ENCODE assay signal across 7 mouse cellular contexts in the genomic region with DNA sequence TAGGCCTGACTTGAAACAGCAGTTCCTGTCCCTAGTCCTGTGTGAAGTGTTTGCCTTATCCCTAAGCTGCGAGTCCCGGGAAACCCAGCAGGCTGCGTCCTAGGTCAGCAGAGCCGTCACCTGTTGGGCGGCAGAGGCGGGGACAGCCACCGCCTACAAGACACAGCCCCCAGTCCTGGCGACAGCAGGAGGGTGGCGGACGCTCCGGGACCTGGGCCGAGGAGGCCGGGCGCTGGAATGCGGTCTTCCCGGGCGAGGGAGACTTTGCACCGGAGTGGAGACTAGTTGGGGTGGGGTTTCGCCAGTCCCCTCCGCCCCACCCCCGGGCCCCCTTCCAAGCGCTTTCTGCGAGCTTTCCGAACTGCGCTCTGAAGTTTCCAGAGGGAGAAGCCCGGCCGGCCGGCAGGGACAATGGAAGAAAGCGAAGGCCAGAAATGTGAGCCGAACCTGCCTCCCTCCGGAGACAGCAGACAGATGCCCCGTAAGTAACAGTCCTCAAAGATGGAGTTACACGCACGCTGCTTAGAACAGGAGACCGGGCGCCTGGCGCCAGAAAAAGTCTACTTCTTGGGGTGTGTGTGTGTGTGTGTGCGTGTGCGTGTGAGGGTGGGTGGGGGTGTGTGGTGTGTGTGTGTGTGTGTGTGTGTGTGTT.
DNase-seq lines count a peak whose midpoint lies in the region; ATAC-seq and TF ChIP-seq lines count a peak whose summit lies in the region.

No protein-coding gene starts in this region.

- peak overlapping the region; percentile 80 for H3K4me2 ChIP-seq in forebrain, embryonic 15.5 days (replicated peaks)
- peak overlapping the region; percentile 59 for H3K4me2 ChIP-seq in limb, embryonic 14.5 days (replicated peaks; ENCODE audit: low read depth, low read length, severe bottlenecking)
- H3K4me2 ChIP-seq in midbrain, postnatal 0 days (ENCODE audit: low read depth, low read length, poor library complexity, severe bottlenecking): peak overlapping the region; percentile 83

- TF ChIP-seq EP300 in ES-Bruce4 (IDR thresholded peaks at IDR 0.05; ENCODE audit: insufficient read depth, low read depth, low read length): 0 out of 2 replicates have a peak, but pooled peaks have one; percentile 47

- under 1% methylated on average over 39 of the region's 39 CpGs for WGBS in forebrain, embryonic 15.5 days
- WGBS in hindbrain, embryonic 10.5 days: under 1% methylated on average over 39 of the region's 39 CpGs
- under 1% methylated on average over 37 of the region's 39 CpGs for WGBS in limb, embryonic 14.5 days
- under 1% methylated on average over 39 of the region's 39 CpGs for WGBS in midbrain, postnatal 0 days

- peak; percentile 53 for TF ChIP-seq CTCF in ES-Bruce4 (IDR thresholded peaks at IDR 0.05; ENCODE audit: low read depth, low read length)
- peak; percentile 14; the same call in 1 of the 2 replicates for TF ChIP-seq CTCF in midbrain, postnatal 0 days (IDR thresholded peaks at IDR 0.05)

- DNase-seq in adrenal gland, adult 18-20 months (ENCODE audit: low spot score in 2 of 2): peak; percentile 46 to 49
- DNase-seq in hindbrain, embryonic 10.5 days (ENCODE audit: low spot score): peak; percentile 75
- peak; percentile 52 for DNase-seq in limb, embryonic 14.5 days (ENCODE audit: low spot score)
- DNase-seq in midbrain, postnatal 0 days (ENCODE audit: low spot score): peak; percentile 31
- peak; percentile 59 to 68 for DNase-seq in urinary bladder, postnatal 4 days (ENCODE audit: low spot score in 2 of 2)

- peaks cover 4% of the 10 kb centered on the region; the same call in 1 of the 2 replicates for H3K9me3 ChIP-seq in ES-Bruce4 (replicated peaks; ENCODE audit: control insufficient read depth, insufficient read depth, low read length, poor library complexity, severe bottlenecking)
- no peaks in the 10 kb centered on the region for H3K9me3 ChIP-seq in forebrain, embryonic 15.5 days
- H3K9me3 ChIP-seq in hindbrain, embryonic 10.5 days: no peaks in the 10 kb centered on the region
- no peaks in the 10 kb centered on the region for H3K9me3 ChIP-seq in limb, embryonic 14.5 days (ENCODE audit: control insufficient read depth, low read length)
- no peaks in the 10 kb centered on the region for H3K9me3 ChIP-seq in midbrain, postnatal 0 days (ENCODE audit: low read length)

- peak overlapping the region; percentile 87 for H3K4me3 ChIP-seq in ES-Bruce4 (ENCODE audit: low read depth, low read length)
- peak overlapping the region; percentile 46 for H3K4me3 ChIP-seq in forebrain, embryonic 15.5 days
- H3K4me3 ChIP-seq in hindbrain, embryonic 10.5 days: peak overlapping the region; percentile 65
- peak overlapping the region; percentile 56 for H3K4me3 ChIP-seq in limb, embryonic 14.5 days (replicated peaks; ENCODE audit: low read length)
- H3K4me3 ChIP-seq in midbrain, postnatal 0 days (ENCODE audit: low read depth, low read length): peak overlapping the region; percentile 39

- TF ChIP-seq POLR2A in ES-Bruce4 (IDR thresholded peaks at IDR 0.05; ENCODE audit: insufficient read depth, low read length): no peak
- TF ChIP-seq POLR2A in limb, embryonic 14.5 days (IDR thresholded peaks at IDR 0.05; ENCODE audit: borderline replicate concordance, extremely low read depth, insufficient read depth, insufficient read length): 0 out of 2 replicates have a peak, but pooled peaks have one; percentile 28

- peaks cover 7% of the 10 kb centered on the region for H3K36me3 ChIP-seq in ES-Bruce4 (ENCODE audit: control insufficient read depth, insufficient read depth, low read length, poor library complexity, severe bottlenecking)
- no peaks in the 10 kb centered on the region for H3K36me3 ChIP-seq in forebrain, embryonic 15.5 days
- no peaks in the 10 kb centered on the region for H3K36me3 ChIP-seq in hindbrain, embryonic 10.5 days
- H3K36me3 ChIP-seq in limb, embryonic 14.5 days (ENCODE audit: control insufficient read depth, insufficient read depth, low read length): no peaks in the 10 kb centered on the region
- H3K36me3 ChIP-seq in midbrain, postnatal 0 days (ENCODE audit: insufficient read depth, low read length): no peaks in the 10 kb centered on the region

- H3K27me3 ChIP-seq in ES-Bruce4 (ENCODE audit: control insufficient read depth, insufficient read depth, low read length, poor library complexity, severe bottlenecking): no peaks in the 10 kb centered on the region
- 0 out of 2 replicates have a peak, but pooled peaks cover 4% of the 10 kb centered on the region for H3K27me3 ChIP-seq in forebrain, embryonic 15.5 days
- no peaks in the 10 kb centered on the region for H3K27me3 ChIP-seq in hindbrain, embryonic 10.5 days (ENCODE audit: insufficient read depth, poor library complexity, severe bottlenecking)
- no peaks in the 10 kb centered on the region for H3K27me3 ChIP-seq in limb, embryonic 14.5 days (ENCODE audit: control insufficient read depth, insufficient read depth, low read length)
- H3K27me3 ChIP-seq in midbrain, postnatal 0 days (ENCODE audit: insufficient read depth, low read length): peaks cover 21% of the 10 kb centered on the region

- peak overlapping the region; percentile 88 for H3K27ac ChIP-seq in ES-Bruce4 (ENCODE audit: insufficient read depth, low read length)
- H3K27ac ChIP-seq in forebrain, embryonic 15.5 days (replicated peaks): peak overlapping the region; percentile 52
- H3K27ac ChIP-seq in hindbrain, embryonic 10.5 days: peak overlapping the region; percentile 89
- H3K27ac ChIP-seq in limb, embryonic 14.5 days (replicated peaks; ENCODE audit: low read depth, low read length): peak overlapping the region; percentile 65
- no peak overlapping the region for H3K27ac ChIP-seq in midbrain, postnatal 0 days (ENCODE audit: low read depth, low read length)

- peak overlapping the region; percentile 79 for H3K9ac ChIP-seq in ES-Bruce4 (ENCODE audit: low read depth, poor library complexity, severe bottlenecking)
- H3K9ac ChIP-seq in forebrain, embryonic 15.5 days (replicated peaks): peak overlapping the region; percentile 44
- peak overlapping the region; percentile 64 for H3K9ac ChIP-seq in limb, embryonic 14.5 days (ENCODE audit: low read depth, low read length, severe bottlenecking)
- 0 out of 2 replicates have a peak overlapping the region, but pooled peaks have one; percentile 24 for H3K9ac ChIP-seq in midbrain, postnatal 0 days (replicated peaks; ENCODE audit: low read length, poor library complexity, severe bottlenecking)

- peak; percentile 78 for ATAC-seq in forebrain, embryonic 15.5 days (replicated peaks)
- peak; percentile 73 for ATAC-seq in limb, embryonic 14.5 days (ENCODE audit: low FRiP score, low read depth)
- ATAC-seq in midbrain, postnatal 0 days (ENCODE audit: low FRiP score): peak; percentile 62

- H3K4me1 ChIP-seq in ES-Bruce4 (ENCODE audit: control insufficient read depth, insufficient read depth, low read length): no peaks in the 10 kb centered on the region
- H3K4me1 ChIP-seq in forebrain, embryonic 15.5 days: peaks cover 27% of the 10 kb centered on the region
- peaks cover 28% of the 10 kb centered on the region for H3K4me1 ChIP-seq in hindbrain, embryonic 10.5 days (replicated peaks)
- H3K4me1 ChIP-seq in limb, embryonic 14.5 days (ENCODE audit: control insufficient read depth, insufficient read depth, low read length): peaks cover 5% of the 10 kb centered on the region; the same call in 1 of the 2 replicates
- H3K4me1 ChIP-seq in midbrain, postnatal 0 days (ENCODE audit: insufficient read depth, low read length): peaks cover 3% of the 10 kb centered on the region; the same call in 1 of the 2 replicates

Comparison
In these comparisons a context has a peak if more than half of its experiments do, and no peak if none do; other contexts are left out.
1. H3K9ac ChIP-seq: peak in every context shown above with its lines; median percentile 79 in ES-Bruce4; 64 in limb, embryonic 14.5 days; 44 in forebrain, embryonic 15.5 days; 24 in midbrain, postnatal 0 days.